ENCODE assay signal across 19 mouse cellular contexts in the genomic region with DNA sequence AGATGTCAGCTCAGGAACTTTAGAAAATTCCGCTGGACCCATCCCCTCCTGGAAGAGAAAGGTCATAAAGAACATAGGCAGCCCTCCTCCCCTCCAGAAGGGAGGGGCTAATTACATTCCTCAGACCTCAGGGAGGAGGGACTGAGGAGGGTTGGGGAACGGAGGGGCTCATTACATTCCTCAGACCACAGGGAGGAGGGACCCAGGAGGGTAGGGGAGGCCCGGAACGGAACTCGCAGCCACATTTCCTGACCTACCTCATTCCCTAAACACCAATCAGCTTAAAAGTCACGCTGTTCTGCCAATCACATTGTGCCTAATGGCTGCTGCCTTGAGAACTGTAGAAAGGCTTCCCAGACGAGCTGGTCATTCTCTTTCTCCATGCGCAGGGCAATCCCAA.
DNase-seq lines count a peak whose midpoint lies in the region; ATAC-seq and TF ChIP-seq lines count a peak whose summit lies in the region.
"Had no signal": no experiment of that assay in that cellular context is flagged by ENCODE, and none has a peak within 500 bp of the region (broad histone marks: within the 10 kb centered on the region; RNA-seq: fewer than 3 reads in every experiment).

No protein-coding gene starts in this region.

- ATAC-seq in kidney, embryonic 16.5 days (ENCODE audit: low FRiP score, low TSS enrichment) = peak; percentile 51; the same call in 1 of the 2 replicates
- ATAC-seq in G1E (ENCODE audit: extremely low read depth, insufficient number of reproducible peaks, low FRiP score, poor library complexity, severe bottlenecking) = peak; percentile 97
- no peak for ATAC-seq in limb, embryonic 12.5 days (ENCODE audit: insufficient number of reproducible peaks, insufficient read depth, low FRiP score, low TSS enrichment, low read depth)
- ATAC-seq: intestine, embryonic 15.5 days; liver, postnatal 0 days; midbrain, embryonic 15.5 days had no signal

- DNase-seq in kidney, postnatal 14 days = no peak
- peak; percentile 1 for DNase-seq in G1E (ENCODE audit: low spot score)
- DNase-seq in embryo, embryonic 10.5 days (ENCODE audit: low spot score) = peak; percentile 17
- no peak for DNase-seq in thymus, postnatal 4 days
- no peak for DNase-seq in heart, postnatal 25 days (ENCODE audit: low spot score)
- DNase-seq: adrenal gland, adult 2 months; cerebellum, postnatal 25 days; heart, adult 18-20 months; liver; liver, postnatal 0 days; right cerebral cortex, adult 18-20 months had no signal

- peaks cover 4% of the 10 kb centered on the region; the same call in 1 of the 2 replicates for H3K4me1 ChIP-seq in kidney, embryonic 16.5 days (ENCODE audit: insufficient read depth, low read length)
- no peaks in the 10 kb centered on the region for H3K4me1 ChIP-seq in G1E (ENCODE audit: insufficient read depth, low read depth, low read length)
- H3K4me1 ChIP-seq in limb, embryonic 12.5 days (replicated peaks) = peaks cover 13% of the 10 kb centered on the region
- H3K4me1 ChIP-seq: hindbrain, embryonic 12.5 days; intestine, embryonic 15.5 days; midbrain, embryonic 15.5 days had no signal

- H3K27me3 ChIP-seq in kidney, embryonic 16.5 days (ENCODE audit: insufficient read depth, low read length) = no peaks in the 10 kb centered on the region
- H3K27me3 ChIP-seq in G1E (ENCODE audit: insufficient read depth, low read length) = no peaks in the 10 kb centered on the region
- H3K27me3 ChIP-seq in limb, embryonic 12.5 days = no peaks in the 10 kb centered on the region
- H3K27me3 ChIP-seq: embryonic facial prominence, embryonic 15.5 days; hindbrain, embryonic 12.5 days; intestine, embryonic 15.5 days; midbrain, embryonic 15.5 days had no signal

- intact Hi-C loops in heart, postnatal 25 days (cut with DNase I) = no loop called here

- TF ChIP-seq CTCF in G1E (IDR thresholded peaks at IDR 0.05; ENCODE audit: low read depth, low read length) = no peak

- H3K9me3 ChIP-seq in kidney, embryonic 16.5 days (ENCODE audit: low read length) = no peaks in the 10 kb centered on the region
- H3K9me3 ChIP-seq in G1E (replicated peaks) = no peaks in the 10 kb centered on the region
- no peaks in the 10 kb centered on the region for H3K9me3 ChIP-seq in limb, embryonic 12.5 days
- H3K9me3 ChIP-seq: embryonic facial prominence, embryonic 15.5 days; forebrain, embryonic 10.5 days; hindbrain, embryonic 12.5 days; intestine, embryonic 15.5 days; midbrain, embryonic 15.5 days had no signal

- H3K4me3 ChIP-seq in kidney, embryonic 16.5 days (ENCODE audit: low read length) = no peak overlapping the region
- no peak overlapping the region; the same call in 1 of the 2 replicates for H3K4me3 ChIP-seq in G1E (ENCODE audit: low read depth, low read length)
- no peak overlapping the region for H3K4me3 ChIP-seq in limb, embryonic 12.5 days (replicated peaks)
- H3K4me3 ChIP-seq: embryonic facial prominence, embryonic 15.5 days; forebrain, embryonic 10.5 days; hindbrain, embryonic 12.5 days; intestine, embryonic 15.5 days; left cerebral cortex, adult 2 months; midbrain, embryonic 15.5 days had no signal

- H3K4me2 ChIP-seq in kidney, embryonic 16.5 days (replicated peaks; ENCODE audit: low read depth, low read length) = no peak overlapping the region
- H3K4me2 ChIP-seq in limb, embryonic 12.5 days = no peak overlapping the region
- H3K4me2 ChIP-seq: embryonic facial prominence, embryonic 15.5 days; hindbrain, embryonic 12.5 days; intestine, embryonic 15.5 days; midbrain, embryonic 15.5 days had no signal

- 51% methylated on average over 8 of the region's 8 CpGs for WGBS in kidney, embryonic 16.5 days
- WGBS in limb, embryonic 12.5 days = 41% methylated on average over 8 of the region's 8 CpGs

- H3K27ac ChIP-seq in kidney, embryonic 16.5 days (ENCODE audit: low read length) = no peak overlapping the region
- H3K27ac ChIP-seq in limb, embryonic 12.5 days = peak overlapping the region; percentile 66; the same call in 1 of the 2 replicates
- H3K27ac ChIP-seq: embryonic facial prominence, embryonic 15.5 days; forebrain, embryonic 10.5 days; hindbrain, embryonic 12.5 days; intestine, embryonic 15.5 days; left cerebral cortex, adult 2 months; midbrain, embryonic 15.5 days had no signal

- H3K36me3 ChIP-seq in kidney, embryonic 16.5 days (ENCODE audit: insufficient read depth, low read length) = no peaks in the 10 kb centered on the region
- no peaks in the 10 kb centered on the region for H3K36me3 ChIP-seq in G1E (replicated peaks)
- no peaks in the 10 kb centered on the region for H3K36me3 ChIP-seq in limb, embryonic 12.5 days
- H3K36me3 ChIP-seq: embryonic facial prominence, embryonic 15.5 days; forebrain, embryonic 10.5 days; hindbrain, embryonic 12.5 days; intestine, embryonic 15.5 days; midbrain, embryonic 15.5 days had no signal

- H3K9ac ChIP-seq in kidney, embryonic 16.5 days (replicated peaks; ENCODE audit: low read length) = no peak overlapping the region
- no peak overlapping the region for H3K9ac ChIP-seq in limb, embryonic 12.5 days (replicated peaks)
- H3K9ac ChIP-seq: embryonic facial prominence, embryonic 15.5 days; hindbrain, embryonic 12.5 days; intestine, embryonic 15.5 days; liver, postnatal 0 days; midbrain, embryonic 15.5 days had no signal

Comparison
In these comparisons a context has a peak if more than half of its experiments do, and no peak if none do; other contexts are left out.
1. DNase-seq: peak in G1E (single experiment) and embryo, embryonic 10.5 days (single experiment); none in kidney, postnatal 14 days (single experiment), thymus, postnatal 4 days (single experiment) and heart, postnatal 25 days (single experiment).